Mouse (Mus musculus) brain, embryonic 18.5 days (tissue): ENCODE data around the gene Lst1.

Source experiments
- DNase-seq: peaks from one replicate; pipeline ENCODE4 v3.0.0-alpha.2; 2012; ENCODE audit warnings: low read depth, low spot score

Gene Lst1

GRCm38 (mm10) chr17:35209785-35210535 is 21.7 kb upstream of the Lst1 start:
- no peak for DNase-seq

DNA sequence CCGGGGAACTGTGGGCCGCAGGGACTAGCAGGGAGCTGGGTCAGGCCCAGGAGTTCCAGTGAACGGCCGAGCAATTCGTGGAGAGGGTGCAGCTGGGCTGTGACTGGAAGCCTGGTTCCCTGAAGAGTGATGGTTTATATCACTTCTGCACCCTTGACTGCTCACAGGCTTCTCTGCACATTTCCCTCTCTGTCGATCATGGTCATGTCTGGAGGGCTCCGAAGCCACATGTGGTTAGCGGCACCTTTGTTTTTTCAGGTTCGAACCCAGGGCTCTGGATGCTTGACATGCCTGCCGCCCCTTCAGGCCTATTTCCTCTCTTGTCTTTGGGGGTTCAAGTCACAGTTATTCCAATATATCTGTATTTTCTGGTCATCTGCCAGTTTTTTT is 17.1 kb upstream of the Lst1 start:
- no peak for DNase-seq

DNA sequence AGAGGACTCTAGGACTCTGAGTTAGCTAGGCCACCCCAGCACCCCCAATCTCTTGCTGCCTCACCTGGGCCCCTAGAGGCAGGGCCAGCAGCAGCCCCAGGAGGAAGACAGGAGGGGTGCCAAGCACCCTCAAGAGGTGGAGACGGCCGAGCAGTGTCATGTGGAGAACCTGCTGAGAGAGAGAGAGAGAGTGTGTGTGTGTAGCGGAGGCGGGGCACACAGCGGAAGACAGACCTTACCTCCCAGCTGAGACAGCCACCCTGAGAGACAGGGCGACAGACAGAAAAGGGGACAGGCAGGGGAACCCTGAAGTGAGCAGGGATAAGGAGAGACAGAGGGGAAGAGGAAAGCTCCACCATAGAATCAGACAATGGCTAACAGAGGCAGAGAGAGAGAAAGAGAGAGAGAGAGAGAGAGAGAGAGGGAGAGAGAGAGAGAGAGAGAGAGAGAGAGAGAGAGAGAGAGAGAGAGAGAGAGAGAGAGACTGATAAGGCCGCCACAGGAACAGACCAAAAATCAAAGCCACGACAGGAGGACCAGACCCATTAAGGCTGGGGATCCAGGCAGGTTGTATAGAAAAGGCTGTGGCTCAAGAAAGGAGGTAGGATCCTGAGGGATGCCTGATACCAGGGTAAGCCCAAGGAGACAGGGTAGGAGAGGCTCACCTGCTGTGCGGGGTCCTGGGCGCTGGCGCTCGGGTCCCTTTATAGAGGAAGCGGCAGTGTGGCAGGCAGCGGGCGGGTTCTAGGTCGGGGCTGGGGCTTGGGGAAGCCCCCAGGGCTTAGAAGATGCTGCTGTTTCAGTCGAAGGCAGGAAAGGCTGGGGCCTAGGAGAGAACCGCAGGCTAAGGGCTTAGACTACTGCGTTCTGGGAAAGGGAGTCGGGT is 16.5 kb upstream of the Lst1 start, which contains the start of gene Lta:
Lta (minus strand) TSS at position 858 of the 886 bp plus-strand sequence.
- DNase-seq, result no peak

- no peak for DNase-seq
Observed at GRCm38 (mm10) chr17:35202442-35202841, 14.2 kb upstream of the Lst1 start.

- no peak for DNase-seq
Observed at GRCm38 (mm10) chr17:35201787-35202186, 13.5 kb upstream of the Lst1 start, which contains the start of gene Tnf. Gene Tnf, minus strand, starts transcription at chr17:35202007.

DNA sequence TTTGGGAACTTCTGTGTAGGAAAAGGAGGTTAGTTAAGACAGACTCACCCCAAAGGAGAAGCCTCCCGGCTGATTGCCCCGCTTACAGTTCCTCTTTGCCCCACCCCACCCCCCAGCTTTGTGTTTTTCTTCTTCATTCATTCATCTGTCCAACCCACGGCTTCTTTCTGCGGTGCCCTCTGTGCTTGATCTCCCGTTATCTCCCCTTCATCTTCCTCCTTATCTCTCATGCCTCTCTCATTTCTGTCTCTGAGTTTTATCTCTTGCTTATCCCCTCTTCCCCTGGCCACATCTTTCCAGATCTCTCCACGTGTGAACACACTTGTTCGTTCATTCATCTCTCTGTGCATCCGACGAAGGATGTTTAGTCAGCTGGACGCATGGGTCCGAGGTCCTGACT is 12.9 kb upstream of the Lst1 start:
- DNase-seq, result no peak

GRCm38 (mm10) chr17:35200398-35200797 is 12.2 kb upstream of the Lst1 start:
- no peak for DNase-seq

DNA sequence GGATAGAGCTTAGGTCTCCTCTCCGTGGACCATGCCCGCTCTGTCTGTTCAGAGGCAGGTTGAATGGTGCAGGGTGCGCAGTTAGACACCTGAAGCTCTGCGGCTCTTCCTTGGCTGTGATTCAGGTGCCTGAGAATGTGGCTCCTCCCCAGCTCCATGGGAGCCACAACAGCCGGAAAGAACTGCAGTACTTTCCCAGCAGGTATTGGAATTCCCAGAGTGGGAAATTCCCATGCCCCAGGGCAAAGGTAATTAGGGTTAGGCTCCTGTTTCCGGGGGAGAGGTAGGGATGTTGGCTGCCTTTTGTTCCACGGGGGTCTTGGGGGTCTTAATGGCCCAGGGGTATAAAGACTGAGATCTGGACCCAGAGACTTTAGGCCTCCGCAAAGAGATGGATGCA is 10.7 kb upstream of the Lst1 start:
- no peak for DNase-seq

GRCm38 (mm10) chr17:35198029-35198428 is 9.8 kb upstream of the Lst1 start:
- no peak for DNase-seq

- DNase-seq, result no peak
Observed at GRCm38 (mm10) chr17:35197126-35197525, 8.9 kb upstream of the Lst1 start.

- DNase-seq, result no peak
Observed at GRCm38 (mm10) chr17:35196321-35196641, 8.0 kb upstream of the Lst1 start.

- DNase-seq, result no peak
Observed at GRCm38 (mm10) chr17:35195631-35196320, 7.5 kb upstream of the Lst1 start.

DNA sequence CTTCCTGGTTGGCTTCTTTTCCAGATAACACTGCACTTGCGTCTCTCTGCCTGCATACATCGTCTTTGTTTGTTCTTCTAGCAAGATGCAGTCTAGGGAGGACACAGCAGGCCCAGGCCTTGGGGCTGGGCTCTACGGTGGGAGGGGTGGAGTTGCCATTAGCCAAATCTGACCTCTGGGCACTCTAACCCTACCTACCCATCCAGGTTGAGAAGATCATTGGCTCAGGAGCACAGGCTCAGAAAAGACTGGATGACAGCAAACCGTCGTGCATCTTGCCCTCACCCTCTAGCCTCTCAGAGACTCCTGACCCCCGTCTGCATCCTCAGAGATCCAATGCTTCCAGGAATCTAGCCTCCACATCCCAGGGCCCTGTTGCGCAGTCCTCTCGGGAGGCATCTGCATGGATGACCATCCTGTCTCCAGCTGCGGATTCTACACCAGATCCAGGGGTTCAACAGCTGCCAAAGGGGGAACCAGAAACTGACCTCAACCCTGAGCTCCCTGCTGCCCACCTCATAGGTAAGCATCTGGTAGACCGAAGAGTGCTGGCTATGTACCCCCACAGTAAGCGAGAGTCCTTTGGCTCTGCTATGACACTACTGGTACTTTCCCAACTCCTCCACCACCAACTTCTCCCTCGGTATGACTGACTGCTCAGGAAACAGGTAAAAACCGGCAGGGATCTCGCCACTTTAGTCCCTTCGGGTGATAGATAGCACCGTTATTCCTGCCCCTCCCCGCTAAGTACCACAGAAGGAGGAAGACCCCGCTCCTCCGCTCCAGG is 6.8 kb upstream of the Lst1 start:
- no peak for DNase-seq

GRCm38 (mm10) chr17:35193881-35194843 is 5.9 kb upstream of the Lst1 start, which contains the start of gene Ltb:
Gene Ltb, plus strand, starts transcription at chr17:35194439.
- DNase-seq, result no peak

GRCm38 (mm10) chr17:35192924-35193323 is 4.7 kb upstream of the Lst1 start:
- DNase-seq, result no peak

- DNase-seq, result no peak
Observed at GRCm38 (mm10) chr17:35191723-35192122, 3.5 kb upstream of the Lst1 start.

DNA sequence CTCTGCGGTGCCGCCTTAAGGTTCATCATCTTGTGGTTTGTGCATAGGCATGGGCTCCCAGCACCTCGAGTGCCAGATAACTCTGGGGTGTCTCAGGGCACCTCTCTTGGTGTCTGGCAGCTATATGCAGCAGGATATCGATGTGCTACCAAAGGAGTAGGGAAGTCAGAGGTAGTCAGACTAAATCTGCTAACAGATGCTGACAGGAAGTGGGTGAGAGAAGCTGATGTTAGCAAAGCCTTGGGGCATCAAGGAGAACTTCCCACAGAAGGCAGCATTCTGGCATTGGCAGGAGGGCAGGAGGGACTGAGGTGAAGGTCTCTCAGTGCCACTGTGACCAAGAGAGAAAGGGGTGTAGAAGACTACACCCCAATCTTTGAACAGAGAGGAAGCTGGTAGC is 1.9 kb upstream of the Lst1 start:
- DNase-seq, result no peak

- no peak for DNase-seq
Observed at GRCm38 (mm10) chr17:35189186-35189585, 947 bp upstream of the Lst1 start.

DNA sequence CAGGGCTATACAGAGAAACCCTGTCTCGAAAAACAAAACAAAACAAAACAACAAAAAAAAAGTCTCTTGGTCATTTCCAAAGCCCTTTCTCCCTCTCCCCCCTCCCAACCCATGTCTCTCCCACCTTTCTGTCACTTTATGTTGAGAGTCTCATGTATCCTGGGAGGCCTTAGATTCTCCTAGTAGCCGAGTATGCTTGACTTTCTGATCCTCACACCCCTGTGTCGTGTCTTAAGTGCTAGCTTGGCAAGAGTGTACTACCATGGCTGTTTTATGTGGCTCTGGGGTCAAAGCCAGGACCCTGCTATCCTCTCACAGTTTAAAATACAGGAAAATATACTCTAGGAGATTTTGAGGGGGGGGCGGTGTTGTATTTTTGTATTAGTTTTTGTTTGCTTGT is 894 bp downstream of the Lst1 start:
- no peak for DNase-seq

- DNase-seq, result no peak
Observed at GRCm38 (mm10) chr17:35186681-35187080, 1.6 kb downstream of the Lst1 start.
